Mouse (Mus musculus) embryo, embryonic 10.5 days (tissue): ENCODE measurements at regions not wholly inside any gene's neighbourhood (a gene's known extent, or its start where the extent isn't known, plus 50 kb on each side); places are given as distances from the start of the nearest gene placed in this dataset.
"Not testable (repeated sequence)": the region's sequence is repeated elsewhere in the genome, so short reads cannot be mapped to it uniquely, and the experiment has no call there.

Source experiments
- DNase-seq: peaks from one replicate; pipeline ENCODE4 v3.0.0-alpha.2; 2015; ENCODE audit warnings: low spot score

- DNase-seq = no peak
These were observed 263.0 kb upstream of the Nfia start for GRCm38 (mm10) chr4:97509576-97509975.

GRCm38 (mm10) chr4:97505734-97506133 is 266.8 kb upstream of the Nfia start:
- DNase-seq = no peak

- no peak for DNase-seq
These were observed 281.2 kb upstream of the Nfia start for GRCm38 (mm10) chr4:97491248-97491804.

- no peak for DNase-seq
These were observed 286.2 kb upstream of the Nfia start for GRCm38 (mm10) chr4:97486354-97486753.

- no peak for DNase-seq
These were observed 287.3 kb upstream of the Nfia start for GRCm38 (mm10) chr4:97485225-97485624.

- peak; percentile 63 for DNase-seq
These were observed 289.8 kb upstream of the Nfia start for GRCm38 (mm10) chr4:97482701-97483246.

- DNase-seq = no peak
These were observed 290.7 kb upstream of the Nfia start for GRCm38 (mm10) chr4:97481836-97482235.

GRCm38 (mm10) chr4:97476571-97477190 is 293.7 kb upstream of the Gm10192 start:
- peak; percentile 87 for DNase-seq

GRCm38 (mm10) chr4:97473492-97473891 is 290.5 kb upstream of the Gm10192 start:
- DNase-seq = not testable (repeated sequence)

- peak; percentile 65 for DNase-seq
These were observed 283.1 kb upstream of the Gm10192 start for GRCm38 (mm10) chr4:97465932-97466666.

- no peak for DNase-seq
These were observed 282.6 kb upstream of the Gm10192 start for GRCm38 (mm10) chr4:97465517-97465916.

GRCm38 (mm10) chr4:97461177-97461576 is 278.2 kb upstream of the Gm10192 start:
- no peak for DNase-seq

GRCm38 (mm10) chr4:97439288-97440029 is 256.5 kb upstream of the Gm10192 start:
- no peak for DNase-seq

- no peak for DNase-seq
These were observed 249.7 kb upstream of the Gm10192 start for GRCm38 (mm10) chr4:97432681-97433080.

- DNase-seq = no peak
These were observed 249.1 kb upstream of the Gm10192 start for GRCm38 (mm10) chr4:97432094-97432493.

GRCm38 (mm10) chr4:97431239-97431638 is 248.3 kb upstream of the Gm10192 start:
- DNase-seq = no peak

- no peak for DNase-seq
These were observed 236.9 kb upstream of the Gm10192 start for GRCm38 (mm10) chr4:97419845-97420244.

- DNase-seq = peak; percentile 23
These were observed 235.7 kb upstream of the Gm10192 start for GRCm38 (mm10) chr4:97418616-97419015.

- DNase-seq = peak; percentile 26
These were observed 235.0 kb upstream of the Gm10192 start for GRCm38 (mm10) chr4:97417943-97418342.

- no peak for DNase-seq
These were observed 225.8 kb upstream of the Gm10192 start for GRCm38 (mm10) chr4:97408633-97409296.

- no peak for DNase-seq
These were observed 211.8 kb upstream of the Gm10192 start for GRCm38 (mm10) chr4:97394697-97395280.
